Mouse (Mus musculus): ENCODE measurements at regions not wholly inside any gene's neighbourhood (a gene's known extent, or its start where the extent isn't known, plus 50 kb on each side); places are given as distances from the start of the nearest gene placed in this dataset.

- Histone ChIP-seq H3K4me2 (ENCODE audit: low read length) (no peak overlapping the region), H3K4me3 (ENCODE audit: low read length) (no peak overlapping the region), H3K9ac (ENCODE audit: low read depth, low read length) (no peak overlapping the region), H3K4me1 (ENCODE audit: control insufficient read depth, insufficient read depth, low read depth, low read length) (no peaks in the 10 kb centered on the region), H3K27me3 (replicated peaks; ENCODE audit: control insufficient read depth, insufficient read depth, low read length) (no peaks in the 10 kb centered on the region), H3K36me3 (ENCODE audit: control insufficient read depth, insufficient read depth, low read length) (no peaks in the 10 kb centered on the region), H3K27ac (ENCODE audit: low read depth, low read length) (no peak overlapping the region), H3K9me3 (ENCODE audit: control insufficient read depth, low read length) (no peaks in the 10 kb centered on the region)
- no peak for ATAC-seq
Observed at GRCm38 (mm10) chr11:30372924-30373323, 98.7 kb downstream of the 4930505A04Rik start.

- Histone ChIP-seq H3K9me3 (ENCODE audit: control insufficient read depth, low read length) (no peaks in the 10 kb centered on the region), H3K4me2 (ENCODE audit: low read length) (no peak overlapping the region), H3K9ac (ENCODE audit: low read depth, low read length) (no peak overlapping the region), H3K36me3 (ENCODE audit: control insufficient read depth, insufficient read depth, low read length) (no peaks in the 10 kb centered on the region), H3K27me3 (replicated peaks; ENCODE audit: control insufficient read depth, insufficient read depth, low read length) (no peaks in the 10 kb centered on the region), H3K4me1 (ENCODE audit: control insufficient read depth, insufficient read depth, low read depth, low read length) (no peaks in the 10 kb centered on the region), H3K4me3 (ENCODE audit: low read length) (no peak overlapping the region), H3K27ac (ENCODE audit: low read depth, low read length) (no peak overlapping the region)
- 77% methylated on average over 1 of the region's 1 CpGs for WGBS
- ATAC-seq: no peak
Observed at GRCm38 (mm10) chr11:30371963-30372362, 99.7 kb downstream of the 4930505A04Rik start.

- no peak overlapping the region for H3K27ac ChIP-seq (ENCODE audit: low read depth, low read length)
- no peak overlapping the region for H3K4me3 ChIP-seq (ENCODE audit: low read length)
- H3K4me2 ChIP-seq (ENCODE audit: low read length): no peak overlapping the region
- H3K9me3 ChIP-seq (ENCODE audit: control insufficient read depth, low read length): no peaks in the 10 kb centered on the region
- H3K36me3 ChIP-seq (ENCODE audit: control insufficient read depth, insufficient read depth, low read length): no peaks in the 10 kb centered on the region
- H3K27me3 ChIP-seq (replicated peaks; ENCODE audit: control insufficient read depth, insufficient read depth, low read length): no peaks in the 10 kb centered on the region
- no peaks in the 10 kb centered on the region for H3K4me1 ChIP-seq (ENCODE audit: control insufficient read depth, insufficient read depth, low read depth, low read length)
- no peak for ATAC-seq
- WGBS: 86% methylated on average over 2 of the region's 2 CpGs
- no peak overlapping the region for H3K9ac ChIP-seq (ENCODE audit: low read depth, low read length)
Observed at GRCm38 (mm10) chr11:30369601-30370240, 101.7 kb upstream of the Sptbn1 start.

GRCm38 (mm10) chr11:30367373-30368225 lies 99.6 kb upstream of the Sptbn1 start:
- H3K9me3 ChIP-seq (ENCODE audit: control insufficient read depth, low read length): no peaks in the 10 kb centered on the region
- no peak overlapping the region for H3K27ac ChIP-seq (ENCODE audit: low read depth, low read length)
- H3K4me3 ChIP-seq (ENCODE audit: low read length): no peak overlapping the region
- no peaks in the 10 kb centered on the region for H3K4me1 ChIP-seq (ENCODE audit: control insufficient read depth, insufficient read depth, low read depth, low read length)
- no peaks in the 10 kb centered on the region for H3K36me3 ChIP-seq (ENCODE audit: control insufficient read depth, insufficient read depth, low read length)
- H3K27me3 ChIP-seq (replicated peaks; ENCODE audit: control insufficient read depth, insufficient read depth, low read length): no peaks in the 10 kb centered on the region
- no peak overlapping the region for H3K4me2 ChIP-seq (ENCODE audit: low read length)
- ATAC-seq: peak; percentile 81
- no peak overlapping the region for H3K9ac ChIP-seq (ENCODE audit: low read depth, low read length)
- WGBS: 57% methylated on average over 5 of the region's 5 CpGs

- H3K9me3 ChIP-seq (ENCODE audit: control insufficient read depth, low read length): no peaks in the 10 kb centered on the region
- 79% methylated on average over 2 of the region's 2 CpGs for WGBS
- no peak overlapping the region for H3K27ac ChIP-seq (ENCODE audit: low read depth, low read length)
- ATAC-seq: no peak
- H3K36me3 ChIP-seq (ENCODE audit: control insufficient read depth, insufficient read depth, low read length): no peaks in the 10 kb centered on the region
- no peak overlapping the region for H3K4me3 ChIP-seq (ENCODE audit: low read length)
- H3K9ac ChIP-seq (ENCODE audit: low read depth, low read length): no peak overlapping the region
- H3K4me2 ChIP-seq (ENCODE audit: low read length): no peak overlapping the region
- H3K4me1 ChIP-seq (ENCODE audit: control insufficient read depth, insufficient read depth, low read depth, low read length): no peaks in the 10 kb centered on the region
- H3K27me3 ChIP-seq (replicated peaks; ENCODE audit: control insufficient read depth, insufficient read depth, low read length): no peaks in the 10 kb centered on the region
Observed at GRCm38 (mm10) chr11:30366491-30366890, 98.5 kb upstream of the Sptbn1 start.

GRCm38 (mm10) chr11:30364993-30365392 lies 97.0 kb upstream of the Sptbn1 start:
- H3K4me2 ChIP-seq (ENCODE audit: low read length): no peak overlapping the region
- no peaks in the 10 kb centered on the region for H3K9me3 ChIP-seq (ENCODE audit: control insufficient read depth, low read length)
- H3K27ac ChIP-seq (ENCODE audit: low read depth, low read length): no peak overlapping the region
- H3K4me1 ChIP-seq (ENCODE audit: control insufficient read depth, insufficient read depth, low read depth, low read length): no peaks in the 10 kb centered on the region
- ATAC-seq: no peak
- WGBS: 61% methylated on average over 3 of the region's 3 CpGs
- H3K4me3 ChIP-seq (ENCODE audit: low read length): no peak overlapping the region
- H3K36me3 ChIP-seq (ENCODE audit: control insufficient read depth, insufficient read depth, low read length): no peaks in the 10 kb centered on the region
- H3K9ac ChIP-seq (ENCODE audit: low read depth, low read length): no peak overlapping the region
- no peaks in the 10 kb centered on the region for H3K27me3 ChIP-seq (replicated peaks; ENCODE audit: control insufficient read depth, insufficient read depth, low read length)

- H3K4me2 ChIP-seq (ENCODE audit: low read length): no peak overlapping the region
- no peak overlapping the region for H3K9ac ChIP-seq (ENCODE audit: low read depth, low read length)
- H3K4me3 ChIP-seq (ENCODE audit: low read length): no peak overlapping the region
- no peaks in the 10 kb centered on the region for H3K27me3 ChIP-seq (replicated peaks; ENCODE audit: control insufficient read depth, insufficient read depth, low read length)
- H3K4me1 ChIP-seq (ENCODE audit: control insufficient read depth, insufficient read depth, low read depth, low read length): no peaks in the 10 kb centered on the region
- no peaks in the 10 kb centered on the region for H3K36me3 ChIP-seq (ENCODE audit: control insufficient read depth, insufficient read depth, low read length)
- H3K9me3 ChIP-seq (ENCODE audit: control insufficient read depth, low read length): no peaks in the 10 kb centered on the region
- H3K27ac ChIP-seq (ENCODE audit: low read depth, low read length): no peak overlapping the region
- ATAC-seq: no peak
- 72% methylated on average over 2 of the region's 2 CpGs for whole genome bisulfite sequencing
Observed at GRCm38 (mm10) chr11:30364591-30364990, 96.6 kb upstream of the Sptbn1 start.

GRCm38 (mm10) chr11:30358196-30358595 lies 90.2 kb upstream of the Sptbn1 start:
- H3K27ac ChIP-seq (ENCODE audit: low read depth, low read length): no peak overlapping the region
- no peak for ATAC-seq
- no peaks in the 10 kb centered on the region for H3K4me1 ChIP-seq (ENCODE audit: control insufficient read depth, insufficient read depth, low read depth, low read length)
- 81% methylated on average over 3 of the region's 3 CpGs for WGBS
- no peak overlapping the region for H3K4me2 ChIP-seq (ENCODE audit: low read length)
- no peaks in the 10 kb centered on the region for H3K9me3 ChIP-seq (ENCODE audit: control insufficient read depth, low read length)
- H3K27me3 ChIP-seq (replicated peaks; ENCODE audit: control insufficient read depth, insufficient read depth, low read length): no peaks in the 10 kb centered on the region
- no peak overlapping the region for H3K4me3 ChIP-seq (ENCODE audit: low read length)
- H3K9ac ChIP-seq (ENCODE audit: low read depth, low read length): no peak overlapping the region
- no peaks in the 10 kb centered on the region for H3K36me3 ChIP-seq (ENCODE audit: control insufficient read depth, insufficient read depth, low read length)

GRCm38 (mm10) chr11:30355356-30355755 lies 87.4 kb upstream of the Sptbn1 start:
- Histone ChIP-seq H3K9ac (ENCODE audit: low read depth, low read length) (no peak overlapping the region), H3K4me1 (ENCODE audit: control insufficient read depth, insufficient read depth, low read depth, low read length) (no peaks in the 10 kb centered on the region), H3K9me3 (ENCODE audit: control insufficient read depth, low read length) (no peaks in the 10 kb centered on the region), H3K4me3 (ENCODE audit: low read length) (no peak overlapping the region), H3K4me2 (ENCODE audit: low read length) (no peak overlapping the region), H3K27me3 (replicated peaks; ENCODE audit: control insufficient read depth, insufficient read depth, low read length) (no peaks in the 10 kb centered on the region), H3K27ac (ENCODE audit: low read depth, low read length) (no peak overlapping the region), H3K36me3 (ENCODE audit: control insufficient read depth, insufficient read depth, low read length) (no peaks in the 10 kb centered on the region)
- ATAC-seq: no peak
